19 mouse cellular contexts compared by ENCODE assay signal in the genomic region with DNA sequence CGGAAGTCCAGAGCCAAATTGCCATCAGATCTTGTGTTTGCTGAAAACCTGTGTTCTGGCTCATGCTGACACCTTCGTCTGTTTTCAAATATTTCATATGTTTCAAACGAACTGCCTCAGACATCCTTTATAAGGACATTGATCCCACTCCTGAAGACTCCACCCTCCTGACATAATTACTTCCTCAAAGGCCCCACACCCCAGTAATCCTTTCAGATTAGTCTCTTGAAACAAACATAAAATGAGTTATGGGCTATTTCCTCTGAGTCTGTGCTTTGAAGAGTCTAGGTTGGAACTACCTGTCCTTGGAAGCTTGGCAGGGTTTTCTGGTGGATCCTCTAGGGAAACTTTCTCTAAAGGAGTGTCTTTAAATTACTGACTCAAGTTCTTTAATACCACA. TPM values are rescaled to one million over a fixed set of nuclear protein-coding genes. Genes with fewer than 3 reads are reported as not detected.
"Had no signal": no experiment of that assay in that cellular context is flagged by ENCODE, and none has a peak within 500 bp of the region (broad histone marks: within the 10 kb centered on the region; RNA-seq: fewer than 3 reads in every experiment).

No protein-coding gene starts in this region.

- H3K27ac ChIP-seq: midbrain, embryonic 10.5 days; midbrain, embryonic 13.5 days; neural tube, embryonic 13.5 days; neural tube, embryonic 15.5 days had no signal

- H3K4me1 ChIP-seq: midbrain, embryonic 10.5 days; midbrain, embryonic 13.5 days; neural tube, embryonic 13.5 days; neural tube, embryonic 15.5 days had no signal

- H3K9ac ChIP-seq: lung, embryonic 14.5 days; midbrain, embryonic 13.5 days; neural tube, embryonic 13.5 days; neural tube, embryonic 15.5 days had no signal

- ATAC-seq: midbrain, embryonic 13.5 days; midbrain, embryonic 16.5 days had no signal

- H3K4me2 ChIP-seq: lung, embryonic 14.5 days; midbrain, embryonic 13.5 days; neural tube, embryonic 13.5 days; neural tube, embryonic 15.5 days had no signal

- H3K9me3 ChIP-seq: midbrain, embryonic 10.5 days; midbrain, embryonic 13.5 days; neural tube, embryonic 13.5 days; neural tube, embryonic 15.5 days had no signal

- H3K36me3 ChIP-seq: midbrain, embryonic 10.5 days; midbrain, embryonic 13.5 days; neural tube, embryonic 13.5 days; neural tube, embryonic 15.5 days had no signal

- H3K4me3 ChIP-seq: midbrain, embryonic 10.5 days; midbrain, embryonic 13.5 days; myocyte; neural tube, embryonic 13.5 days; neural tube, embryonic 15.5 days had no signal

- H3K27me3 ChIP-seq: midbrain, embryonic 13.5 days; neural tube, embryonic 13.5 days; neural tube, embryonic 15.5 days had no signal

- DNase-seq: lung, adult 18-20 months; lung, embryonic 14.5 days; lung, postnatal 10 days; lung, postnatal 4 days; retina, postnatal 1 day; right cerebral cortex, adult 18-20 months; right cerebral cortex, postnatal 25 days; right cerebral cortex, postnatal 4 days; spleen, adult 18-20 months; thymus, adult 2 months; thymus, postnatal 25 days; thymus, postnatal 4 days had no signal

RNA-seq across cellular contexts. Expression of a gene that starts 53.2 kb away (rescaled TPM):
- total RNA-seq: megakaryocyte-erythroid progenitor cell, adult 5-6 weeks had no signal
- polyA plus RNA-seq: myocyte had no signal
